Mouse (Mus musculus) ZHBTc4 (cell line): ENCODE data around the gene Zxdc.

Source experiments
- DNase-seq: peaks from one replicate; pipeline ENCODE4 v3.0.0-alpha.2; 2011; ENCODE audit warnings: low read depth, low spot score

Zxdc gene

GRCm38 (mm10) chr6:90377708-90378107, 8.4 kb downstream of the Zxdc start:
- no peak for DNase-seq

- DNase-seq, result no peak
Observed at GRCm38 (mm10) chr6:90381465-90381864, 12.2 kb downstream of the Zxdc start.

- no peak for DNase-seq
Observed at GRCm38 (mm10) chr6:90390629-90391028, 21.3 kb downstream of the Zxdc start.

- no peak for DNase-seq
Observed at GRCm38 (mm10) chr6:90393948-90394347, 24.7 kb downstream of the Zxdc start.

- DNase-seq, result no peak
Observed at GRCm38 (mm10) chr6:90395751-90396150, 26.5 kb downstream of the Zxdc start.

GRCm38 (mm10) chr6:90397291-90397690, 28.0 kb downstream of the Zxdc start:
- no peak for DNase-seq

- DNase-seq, result peak; percentile 44
Observed at GRCm38 (mm10) chr6:90408632-90409031, 39.3 kb downstream of the Zxdc start.

GRCm38 (mm10) chr6:90410972-90411371, 41.7 kb downstream of the Zxdc start:
- no peak for DNase-seq

- no peak for DNase-seq
Observed at GRCm38 (mm10) chr6:90411926-90412325, 42.6 kb downstream of the Zxdc start.

- peak; percentile 97 for DNase-seq
Observed at GRCm38 (mm10) chr6:90422565-90422964, 53.3 kb downstream of the Zxdc start.

- DNase-seq, result no peak
Observed at GRCm38 (mm10) chr6:90425361-90425760, 56.1 kb downstream of the Zxdc start.

- DNase-seq, result no peak
Observed at GRCm38 (mm10) chr6:90426003-90426402, 56.7 kb downstream of the Zxdc start.

- DNase-seq, result peak; percentile 88
Observed at GRCm38 (mm10) chr6:90428380-90428974, 59.2 kb downstream of the Zxdc start, which contains the start of gene Cfap100. Gene Cfap100, minus strand, starts transcription at chr6:90428797.

GRCm38 (mm10) chr6:90429911-90430310, 60.6 kb downstream of the Zxdc start:
- DNase-seq, result no peak

GRCm38 (mm10) chr6:90431487-90431886, 62.2 kb downstream of the Zxdc start:
- DNase-seq, result no peak

GRCm38 (mm10) chr6:90434687-90435086, 65.4 kb downstream of the Zxdc start:
- no peak for DNase-seq

- peak; percentile 94 for DNase-seq
Observed at GRCm38 (mm10) chr6:90435195-90435618, 65.9 kb downstream of the Zxdc start.

GRCm38 (mm10) chr6:90436192-90436907, 67.1 kb downstream of the Zxdc start:
- no peak for DNase-seq

GRCm38 (mm10) chr6:90437041-90437440, 67.7 kb downstream of the Zxdc start:
- peak; percentile 51 for DNase-seq

GRCm38 (mm10) chr6:90446883-90447282, 77.6 kb downstream of the Zxdc start:
- no peak for DNase-seq

- DNase-seq, result peak; percentile 76
Observed at GRCm38 (mm10) chr6:90450179-90450578, 80.9 kb downstream of the Zxdc start.

GRCm38 (mm10) chr6:90450697-90451096, 81.4 kb downstream of the Zxdc start:
- no peak for DNase-seq

GRCm38 (mm10) chr6:90451512-90451911, 82.2 kb downstream of the Zxdc start:
- DNase-seq, result no peak
